Mouse (Mus musculus): Measurements from ENCODE around the gene Srgap3.
"Not testable (repeated sequence)": the region's sequence is repeated elsewhere in the genome, so short reads cannot be mapped to it uniquely, and the experiment has no call there.

The Srgap3 gene

GRCm38 (mm10) chr6:112907887-112908584 is 39.0 kb downstream of the Srgap3 start:
- DNase-seq, result no peak

DNA sequence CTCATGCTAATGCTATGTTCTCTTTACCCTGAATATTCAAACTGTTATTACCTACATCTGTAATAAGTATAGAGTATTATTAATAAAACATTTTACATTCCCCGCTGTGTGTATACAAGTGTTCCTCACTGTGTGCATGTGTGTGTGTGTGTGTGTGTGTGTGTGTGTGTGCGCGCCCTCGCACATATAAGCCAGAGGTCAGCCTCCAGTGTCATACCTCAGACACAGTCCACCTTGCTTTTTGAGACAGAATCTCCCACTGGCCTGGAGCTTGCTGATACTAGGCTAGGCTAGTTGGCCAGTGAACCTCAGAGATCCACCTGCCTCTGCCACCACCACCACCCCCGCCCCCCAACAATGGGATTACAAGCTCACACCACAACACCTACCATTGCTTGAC is 43.3 kb downstream of the Srgap3 start:
- DNase-seq, result no peak

GRCm38 (mm10) chr6:112903226-112903625 is 43.8 kb downstream of the Srgap3 start:
- DNase-seq, result no peak

DNA sequence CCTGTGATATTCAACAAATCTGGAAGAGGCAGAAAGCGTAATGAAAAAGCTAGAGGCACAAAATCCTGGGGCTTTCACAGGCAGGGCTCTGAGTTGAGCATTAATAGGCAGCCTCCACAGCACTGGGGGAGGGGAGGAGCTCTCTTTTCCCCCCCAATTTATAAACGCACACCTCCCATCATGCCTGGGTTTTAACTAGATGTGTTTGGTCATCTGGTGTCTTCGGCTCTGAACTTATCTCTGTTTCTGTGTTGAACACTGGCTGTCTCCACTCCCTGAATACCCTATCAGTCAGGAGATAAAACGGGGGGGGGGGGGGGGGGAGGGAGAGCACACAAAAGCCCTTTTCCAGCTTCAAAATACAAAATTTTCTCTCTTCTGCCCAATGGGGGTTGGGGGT is 44.3 kb downstream of the Srgap3 start:
- DNase-seq, result no peak

DNA sequence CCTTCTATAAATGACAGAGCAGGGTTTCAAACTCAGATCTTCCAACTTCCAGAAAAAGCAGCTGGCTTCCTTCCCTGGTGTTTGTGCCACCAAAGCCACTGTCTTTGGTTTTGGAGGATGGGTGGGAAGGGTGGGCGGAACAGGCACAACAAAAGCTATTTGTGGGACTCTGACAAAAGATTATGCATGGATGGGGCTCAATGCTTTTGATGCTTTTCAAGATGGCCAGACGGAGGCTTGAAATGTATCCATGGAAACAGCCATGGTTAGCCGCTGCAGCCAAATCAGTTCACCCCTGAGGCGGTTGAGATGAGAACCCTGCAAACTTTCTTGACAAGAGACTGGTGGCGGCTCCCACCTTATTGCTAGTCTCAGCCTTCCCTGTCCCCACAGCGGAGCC is 46.8 kb downstream of the Srgap3 start:
- DNase-seq, result no peak

- no peak for DNase-seq
Measured at GRCm38 (mm10) chr6:112899711-112900110, 47.4 kb downstream of the Srgap3 start.

DNA sequence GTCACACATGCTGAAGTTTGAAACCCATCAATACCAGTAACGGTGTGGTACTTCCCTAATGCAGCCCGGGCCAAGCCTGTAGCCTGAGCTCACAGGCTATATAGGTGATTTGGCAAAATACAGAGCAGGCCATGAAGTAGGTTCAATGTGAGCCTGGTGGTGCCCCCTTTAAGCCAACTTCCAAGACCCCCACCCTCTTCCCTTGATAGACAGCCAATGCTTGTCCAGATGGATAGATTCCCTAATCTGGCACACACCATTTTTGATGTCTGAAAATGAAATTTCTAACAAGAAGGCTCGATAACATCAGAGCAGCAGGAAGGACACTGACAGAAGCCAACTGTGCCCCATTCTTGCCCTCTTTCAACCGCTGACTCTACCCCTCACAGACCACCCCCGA is 47.8 kb downstream of the Srgap3 start:
- no peak for DNase-seq

DNA sequence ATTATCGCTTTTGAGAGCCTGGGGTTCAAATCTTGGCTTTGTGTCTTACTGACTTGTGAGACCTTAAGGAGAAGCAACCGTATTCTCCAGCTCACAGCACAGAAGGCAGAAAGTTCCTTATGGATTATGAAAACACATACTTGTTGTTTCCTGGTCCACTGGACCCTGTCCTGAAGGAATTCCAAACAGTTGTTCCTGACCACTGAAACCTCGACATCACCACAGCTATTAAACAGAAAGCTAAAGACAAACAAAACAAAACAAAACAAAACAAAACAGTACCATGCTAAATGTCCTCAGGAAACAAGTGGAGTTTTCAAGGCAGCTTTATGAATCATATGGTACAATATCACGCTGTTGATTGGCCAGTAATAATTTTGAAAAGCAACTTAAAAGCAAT is 48.6 kb downstream of the Srgap3 start:
- no peak for DNase-seq

GRCm38 (mm10) chr6:112896372-112896771 is 50.7 kb downstream of the Srgap3 start:
- no peak for DNase-seq

DNA sequence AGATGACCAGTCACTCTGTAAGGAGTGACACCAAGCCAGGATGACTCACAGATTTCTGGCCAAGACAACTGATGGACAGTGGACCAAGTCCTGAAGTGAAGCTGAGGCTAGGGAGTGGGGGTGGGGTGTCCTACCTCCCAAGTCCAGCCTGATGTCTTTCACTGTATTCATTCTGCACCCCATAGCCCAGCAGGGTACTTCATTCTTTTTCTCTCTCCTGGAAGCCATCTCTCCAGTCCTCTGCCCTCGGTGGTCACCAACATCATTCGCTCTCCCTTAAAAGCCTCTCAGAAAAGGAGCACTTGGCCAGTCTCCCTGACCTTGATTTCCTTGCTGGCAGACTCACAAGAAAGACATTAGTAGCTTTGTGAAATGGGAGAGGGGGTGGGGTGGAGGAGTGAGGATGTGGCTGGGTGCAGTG is 56.7 kb downstream of the Srgap3 start:
- no peak for DNase-seq

- no peak for DNase-seq
Measured at GRCm38 (mm10) chr6:112883588-112884135, 63.4 kb downstream of the Srgap3 start.

- DNase-seq, result peak; percentile 44
Measured at GRCm38 (mm10) chr6:112880048-112880534, 67.0 kb downstream of the Srgap3 start.

DNA sequence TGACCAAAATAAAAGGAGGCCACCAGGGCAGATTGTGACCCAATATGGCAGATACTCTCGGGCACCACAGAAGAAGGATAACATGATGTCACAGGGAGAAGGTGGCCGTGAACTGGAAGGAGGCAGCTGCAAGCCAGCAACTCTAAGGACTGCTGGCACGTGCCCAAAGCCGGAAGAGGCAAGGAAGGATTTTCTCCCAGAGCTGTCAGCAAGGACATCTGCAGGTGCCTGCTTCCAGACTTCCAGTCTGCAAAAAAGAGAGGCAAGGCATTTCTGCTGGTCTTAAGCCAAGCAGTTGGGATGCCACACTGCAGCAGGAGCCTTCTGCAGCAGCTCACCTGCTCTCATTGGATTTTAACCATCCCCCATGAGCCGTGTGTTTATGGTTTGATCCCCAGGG is 67.9 kb downstream of the Srgap3 start:
- peak; percentile 65 for DNase-seq

- DNase-seq, result no peak
Measured at GRCm38 (mm10) chr6:112873089-112873835, 73.8 kb downstream of the Srgap3 start.

- DNase-seq, result no peak
Measured at GRCm38 (mm10) chr6:112871241-112871780, 75.8 kb downstream of the Srgap3 start.

- no peak for DNase-seq
Measured at GRCm38 (mm10) chr6:112868197-112868957, 78.7 kb downstream of the Srgap3 start.

DNA sequence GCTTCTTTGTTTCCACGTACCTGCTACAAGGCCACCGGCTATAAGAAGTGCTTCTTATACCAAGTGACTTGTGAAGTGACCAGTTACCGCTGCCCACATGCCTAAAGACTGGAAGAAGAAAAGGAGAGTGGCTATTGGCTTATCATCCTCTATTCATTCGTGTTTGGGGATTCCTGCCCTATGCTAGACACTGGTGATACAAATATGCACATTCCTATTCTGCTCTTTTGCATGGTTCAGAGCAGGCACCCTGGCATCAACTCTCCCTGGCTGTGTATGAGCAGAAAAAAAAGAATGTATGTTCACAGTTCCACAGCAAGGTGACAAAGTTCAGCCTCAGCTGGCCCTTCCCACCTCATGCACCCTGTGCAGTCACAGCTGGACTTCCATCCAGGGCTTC is 81.0 kb downstream of the Srgap3 start:
- no peak for DNase-seq

DNA sequence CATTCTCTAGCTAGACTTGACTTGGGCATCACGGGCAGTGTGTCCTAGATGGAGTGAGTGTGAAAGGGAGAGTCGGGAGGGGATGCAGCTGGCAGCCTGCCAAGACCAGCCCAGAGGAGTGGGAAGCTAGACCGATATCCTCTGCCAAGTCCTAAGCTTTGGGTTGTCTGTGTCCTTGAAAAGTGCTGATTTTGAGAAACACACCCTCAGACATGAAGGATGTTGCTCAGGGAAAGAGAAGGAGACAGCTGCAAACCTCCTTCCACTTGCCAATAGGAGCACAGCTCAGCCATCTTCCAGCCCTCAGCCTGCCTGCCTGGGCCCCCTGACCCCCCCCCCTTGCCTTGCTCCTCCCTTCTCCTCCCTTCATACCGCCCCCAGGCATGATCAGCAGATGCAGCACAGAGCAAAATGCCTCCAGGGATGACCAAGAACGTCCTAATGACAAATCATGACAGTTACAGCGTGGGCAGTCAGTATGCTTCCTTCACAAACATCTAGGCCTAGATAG is 82.0 kb downstream of the Srgap3 start:
- peak; percentile 51 for DNase-seq

DNA sequence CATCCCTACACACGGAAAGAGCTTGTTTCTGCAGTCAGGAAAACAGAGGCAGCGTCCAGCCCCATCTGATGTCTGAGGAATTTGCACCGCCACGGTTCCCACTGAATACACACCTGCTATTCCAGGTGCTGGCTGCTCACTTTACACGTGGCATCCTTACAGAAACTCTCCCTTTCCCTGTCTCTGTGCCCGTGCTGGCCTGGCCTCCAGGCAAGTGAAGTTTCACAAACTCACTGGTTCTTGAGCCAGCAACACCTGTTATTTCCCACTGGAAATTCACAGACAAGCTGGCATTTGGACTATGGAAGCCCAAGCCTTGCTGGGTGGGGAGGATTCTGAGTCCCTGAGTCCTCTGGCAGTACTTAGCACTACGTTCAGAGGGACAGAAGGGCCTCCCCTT is 84.6 kb downstream of the Srgap3 start:
- DNase-seq, result no peak

GRCm38 (mm10) chr6:112861351-112862297 is 85.4 kb downstream of the Srgap3 start:
- no peak for DNase-seq

DNA sequence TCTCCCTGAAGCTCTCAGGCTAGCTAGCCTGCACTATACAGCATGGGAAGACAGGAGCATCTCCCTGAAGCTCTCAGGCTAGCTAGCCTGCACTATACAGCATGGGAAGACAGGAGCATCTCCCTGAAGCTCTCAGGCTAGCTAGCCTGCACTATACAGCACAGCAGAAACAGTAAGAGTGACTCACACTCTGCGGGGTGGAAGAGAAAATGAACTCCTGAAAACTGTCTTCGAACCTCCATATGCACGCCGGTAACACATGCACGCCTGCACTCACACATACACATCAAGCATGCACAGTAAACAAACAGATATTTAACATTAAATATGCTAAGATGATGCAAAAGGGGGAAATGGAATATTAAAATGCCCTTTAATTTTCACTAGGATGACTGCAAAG is 86.8 kb downstream of the Srgap3 start:
- not testable (repeated sequence) for DNase-seq

DNA sequence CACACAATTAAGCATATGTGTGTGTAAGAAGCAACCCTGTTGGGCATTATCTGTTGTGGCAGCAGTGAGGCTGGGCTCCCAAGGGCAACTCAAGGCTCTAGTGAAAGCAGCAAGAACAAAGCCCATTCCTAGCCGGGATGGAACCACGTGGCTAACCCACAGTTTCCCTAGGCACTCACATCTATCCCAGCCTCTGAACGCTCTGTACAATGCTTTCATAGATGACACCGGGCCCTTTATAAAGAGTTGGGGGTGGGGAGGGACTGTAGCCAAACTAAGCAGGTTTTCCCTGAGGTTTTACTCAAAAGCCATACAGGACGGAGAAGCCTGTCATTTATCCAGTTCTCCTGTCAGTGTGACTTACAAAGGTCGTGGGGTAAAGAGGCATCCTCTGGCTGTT is 90.0 kb downstream of the Srgap3 start:
- DNase-seq, result no peak

Measured in right cerebral cortex, postnatal 14 days (tissue).